Mouse (Mus musculus) megakaryocyte, adult 5-6 weeks (primary cell): ENCODE measurements at regions not wholly inside any gene's neighbourhood (a gene's known extent, or its start where the extent isn't known, plus 50 kb on each side); places are given as distances from the start of the nearest gene placed in this dataset.

Source experiments
- ATAC-seq: 2 replicates; pipeline ENCODE4 v1.8.0; 2016; ENCODE audit warnings: mild to moderate bottlenecking, inconsistent platforms; ENCODE audit not compliant: poor library complexity, severe bottlenecking

GRCm38 (mm10) chr16:49278478-49278877 is 221.2 kb downstream of the Myh15 start:
- peak; percentile 80 for ATAC-seq

GRCm38 (mm10) chr16:49288096-49288714 is 230.9 kb downstream of the Myh15 start:
- ATAC-seq, result no peak

DNA sequence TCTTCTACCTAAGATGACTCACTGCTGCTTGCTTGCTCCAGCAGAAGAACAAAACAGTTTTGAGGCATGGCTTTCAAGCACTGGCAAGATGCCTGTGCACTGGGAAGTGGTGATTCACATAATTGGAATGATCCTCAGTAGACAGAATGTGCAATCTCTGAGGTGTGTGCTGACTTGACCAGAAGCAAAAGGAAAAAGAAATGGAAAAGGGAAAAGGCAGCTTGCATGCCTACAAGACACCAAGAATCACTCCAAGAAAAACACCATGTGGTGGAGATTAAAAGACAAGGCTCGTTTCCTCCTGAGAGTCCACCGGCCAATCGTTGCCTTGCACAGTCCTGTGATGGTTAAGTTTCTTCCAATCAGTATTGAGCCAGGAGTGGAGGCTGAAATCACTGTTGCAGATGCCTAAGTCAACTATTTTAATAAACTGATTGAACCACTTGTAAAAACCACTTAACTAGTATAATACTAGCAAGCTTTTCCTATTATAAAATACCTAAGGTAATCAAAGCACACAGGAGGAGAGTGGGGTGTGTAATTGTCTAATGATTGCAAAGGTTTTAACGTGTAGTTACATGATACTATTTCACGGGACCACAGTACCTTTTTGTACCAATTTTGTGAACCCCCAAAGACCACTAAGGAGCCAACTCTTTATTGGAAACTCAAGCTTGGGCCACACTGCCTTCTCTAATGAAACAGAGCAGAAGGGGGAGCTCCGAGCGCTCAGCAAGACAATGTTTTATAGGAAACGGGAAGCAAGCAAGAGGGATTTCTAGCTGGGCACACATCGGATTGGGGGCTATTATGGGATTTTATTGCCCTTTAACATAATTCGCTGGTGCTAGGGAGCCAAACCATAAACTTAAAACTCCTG is 232.2 kb downstream of the Myh15 start:
- ATAC-seq, result no peak

GRCm38 (mm10) chr16:49303612-49304307 is 246.5 kb downstream of the Myh15 start:
- no peak for ATAC-seq

DNA sequence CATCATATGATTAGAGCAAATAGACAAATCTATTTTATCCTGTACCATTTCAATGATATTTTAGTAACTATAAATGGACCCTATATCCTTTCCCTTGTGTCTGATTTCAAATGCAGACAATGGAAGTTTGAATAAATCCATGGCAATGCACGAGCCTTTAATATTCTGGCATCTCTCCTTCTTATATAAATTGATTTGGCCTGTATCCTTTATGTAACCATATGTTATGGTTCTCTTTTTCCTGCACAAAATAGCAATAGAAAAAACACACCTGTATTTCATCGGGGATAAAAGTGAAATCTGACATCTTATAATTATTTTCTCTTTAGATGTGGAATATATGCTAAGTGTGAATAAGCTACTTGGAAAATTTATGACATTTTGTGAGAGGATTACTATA is 247.1 kb downstream of the Myh15 start:
- ATAC-seq, result no peak

GRCm38 (mm10) chr16:49317061-49317460 is 259.8 kb downstream of the Myh15 start:
- ATAC-seq, result no peak

- ATAC-seq, result no peak
Observed at GRCm38 (mm10) chr16:49319047-49319678, 261.9 kb downstream of the Myh15 start.

DNA sequence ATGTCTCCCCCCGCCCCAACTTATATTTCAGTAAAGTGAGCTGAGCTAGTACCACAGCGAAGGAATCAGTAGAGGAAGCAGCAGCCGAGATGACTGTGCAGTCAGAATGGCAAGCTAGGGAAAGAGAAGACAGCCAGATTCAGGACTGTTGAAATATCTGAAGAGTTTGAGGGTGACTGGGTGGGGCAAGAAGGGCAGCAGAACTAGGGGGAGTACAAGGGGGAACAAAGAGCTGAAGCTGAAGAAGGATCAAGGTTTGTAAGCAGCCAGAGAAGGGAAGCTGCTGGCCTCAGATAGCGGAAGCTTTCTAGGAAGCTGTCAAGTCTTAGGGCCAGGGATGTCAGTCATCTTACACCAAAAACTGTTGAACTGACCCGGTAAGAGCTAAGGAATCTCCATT is 262.5 kb downstream of the Myh15 start:
- peak; percentile 87 for ATAC-seq

- ATAC-seq, result no peak
Observed at GRCm38 (mm10) chr16:49321951-49322350, 264.7 kb downstream of the Myh15 start.

DNA sequence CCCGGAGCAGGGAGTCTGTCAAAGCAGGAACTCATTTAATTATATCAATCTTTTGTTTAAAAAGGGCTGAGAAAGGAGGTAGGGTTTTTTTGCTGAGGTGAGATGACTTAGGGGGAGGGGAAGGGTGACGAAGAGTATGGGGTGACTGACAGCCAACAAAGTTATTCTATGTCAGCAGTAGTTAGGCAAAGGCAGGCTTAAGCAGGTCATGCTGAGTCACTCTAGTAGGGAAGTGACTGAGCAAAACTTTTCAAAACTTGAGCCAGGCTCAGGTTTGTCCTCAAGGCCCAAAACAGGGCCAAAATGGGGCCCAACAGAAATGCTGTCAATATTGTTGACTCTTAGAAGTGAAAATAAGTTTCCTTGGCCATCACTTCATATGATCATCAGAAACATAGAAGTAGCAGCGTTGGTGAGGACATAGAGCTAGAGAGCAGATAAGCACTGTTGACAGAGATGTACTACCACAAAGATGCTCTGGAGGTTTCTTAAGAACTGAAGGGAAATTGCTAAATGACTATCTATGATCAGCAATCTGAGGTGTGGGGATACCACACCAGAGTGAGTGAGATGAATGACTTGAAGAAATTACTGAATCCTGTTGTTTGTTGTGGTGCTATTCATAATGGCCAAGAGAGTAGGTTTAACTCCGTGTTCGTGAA is 273.6 kb downstream of the Myh15 start:
- ATAC-seq, result peak; percentile 91

- no peak for ATAC-seq
Observed at GRCm38 (mm10) chr16:49332107-49332722, 274.9 kb downstream of the Myh15 start.

DNA sequence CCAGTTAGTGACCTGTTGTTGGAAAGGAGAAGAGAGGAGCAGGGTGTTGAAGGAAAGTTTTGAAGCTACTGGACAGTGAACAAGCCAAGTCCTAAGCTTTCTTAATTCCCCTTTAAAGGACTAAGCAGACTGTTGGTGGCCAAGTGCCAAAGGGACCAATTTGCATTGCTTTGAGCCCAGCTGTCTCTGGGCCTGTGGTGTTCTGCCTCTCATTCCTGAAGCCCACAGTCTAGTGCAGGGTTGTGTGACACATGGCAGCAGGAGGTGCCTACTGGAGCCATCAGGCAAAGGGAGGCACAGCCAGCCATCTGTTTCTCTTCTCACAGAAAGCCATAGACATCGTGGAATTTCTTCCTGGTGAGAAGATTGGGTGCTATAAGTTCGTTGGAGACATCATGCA is 278.6 kb downstream of the Myh15 start:
- no peak for ATAC-seq

GRCm38 (mm10) chr16:49337948-49338347 is 280.7 kb downstream of the Myh15 start:
- no peak for ATAC-seq

DNA sequence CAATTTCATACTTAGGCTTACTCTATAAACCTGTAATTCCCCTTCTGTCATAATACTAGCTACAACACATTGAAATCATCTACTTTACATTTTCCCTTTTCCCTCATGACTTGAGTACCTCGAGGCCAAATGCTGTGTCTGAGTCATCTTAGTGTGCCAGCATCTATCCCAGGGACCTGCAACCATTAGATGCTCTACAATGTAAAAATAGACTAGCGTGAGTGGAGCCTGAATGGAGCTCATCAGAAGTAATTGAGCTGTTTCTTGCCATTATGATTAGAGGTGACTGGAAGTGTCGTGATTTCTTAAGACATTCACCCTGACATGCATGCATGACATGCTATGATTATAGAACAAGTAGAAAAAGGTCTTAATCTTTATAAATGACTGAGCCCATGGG is 301.1 kb downstream of the Myh15 start:
- ATAC-seq, result no peak

DNA sequence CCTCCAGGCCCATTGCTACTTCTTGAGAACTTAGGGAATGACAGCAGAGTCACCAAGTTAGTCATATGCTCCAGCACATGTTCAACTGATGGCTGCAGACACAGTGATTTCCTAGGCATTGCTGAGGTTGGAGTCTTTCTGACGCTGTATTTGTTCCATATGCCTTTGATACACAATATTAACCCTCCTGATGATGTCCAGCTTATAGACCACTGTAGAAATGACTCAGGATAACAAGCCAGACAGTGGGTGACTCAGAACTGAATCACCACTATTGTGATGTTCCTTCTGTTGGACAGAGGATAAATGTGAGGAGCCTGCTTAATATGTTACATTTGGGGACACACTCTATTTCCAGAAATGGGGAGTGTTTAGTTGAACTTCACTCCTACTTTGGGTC is 304.4 kb downstream of the Myh15 start:
- ATAC-seq, result no peak

- no peak for ATAC-seq
Observed at GRCm38 (mm10) chr16:49369450-49369849, 312.2 kb downstream of the Myh15 start.

GRCm38 (mm10) chr16:49375108-49375507 is 317.8 kb downstream of the Myh15 start:
- no peak for ATAC-seq

DNA sequence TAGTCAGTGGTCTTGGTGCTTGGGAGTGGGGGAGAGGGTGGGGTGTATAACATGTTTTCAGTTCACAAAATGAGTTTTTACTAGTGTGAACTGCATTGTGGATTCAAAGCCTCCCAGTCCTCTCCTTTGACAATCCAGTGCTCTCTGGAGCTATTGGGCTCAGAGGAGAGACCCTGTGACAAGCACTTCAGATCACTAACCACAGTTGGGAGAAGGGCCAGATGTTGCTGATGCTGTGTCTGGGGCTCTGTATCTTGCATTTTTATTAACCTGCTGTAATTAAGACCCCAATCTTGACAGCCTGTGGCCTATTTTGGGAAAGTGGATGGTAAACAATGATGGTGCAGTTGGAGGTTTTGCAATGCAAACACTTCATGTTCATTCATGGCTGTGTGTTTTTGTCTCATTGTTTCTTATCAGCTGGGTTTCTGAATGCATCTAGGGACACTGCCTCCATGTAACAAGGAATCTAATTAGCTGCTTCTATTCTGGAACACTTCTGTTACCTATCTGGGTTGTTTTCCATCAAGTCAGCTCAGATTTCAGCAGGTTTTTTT is 320.0 kb upstream of the Ift57 start:
- ATAC-seq, result no peak

DNA sequence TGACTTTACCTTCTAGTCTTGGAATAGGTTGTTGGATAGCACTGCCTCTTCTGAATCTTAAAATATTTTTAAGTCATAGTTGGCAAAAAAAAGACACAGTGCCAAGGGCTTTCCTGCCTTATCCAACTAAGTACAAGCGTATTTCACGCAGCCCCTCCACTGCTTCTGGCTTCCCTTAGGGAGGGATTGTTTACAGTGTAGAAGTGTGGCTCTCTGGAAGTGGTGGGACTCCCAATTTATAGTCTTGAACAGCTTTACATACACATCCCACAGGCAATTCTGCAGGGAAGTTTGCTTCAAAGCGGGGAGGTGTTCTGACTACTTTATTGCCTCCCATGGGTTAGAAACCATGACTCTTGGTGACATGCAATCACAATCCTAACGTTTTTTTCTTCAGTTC is 310.9 kb upstream of the Ift57 start:
- no peak for ATAC-seq
